Mouse (Mus musculus) liver, adult 2 months (tissue): Measurements from ENCODE around the gene Pptc7.

ENCODE experiments used
- CTCF ChIP-seq: fragments of 200-500 bp; IDR thresholded peaks from 2 replicates; pipeline ENCODE4 v1.5.1; 2011; ENCODE audit warnings: low read depth, low read length, control low read depth
- POLR2A ChIP-seq: fragments of 200-500 bp; IDR thresholded peaks from 2 replicates; pipeline ENCODE4 v1.6.1; 2011; ENCODE audit warnings: low read length, control low read depth; ENCODE audit not compliant: insufficient read depth; ENCODE audit errors: extremely low read depth

GRCm38 (mm10) chr5:122268858-122269604, 15.1 kb upstream of the Pptc7 start:
- no peak for TF ChIP-seq POLR2A
- no peak for TF ChIP-seq CTCF
